ENCODE assay signal across 15 mouse cellular contexts in the genomic region with DNA sequence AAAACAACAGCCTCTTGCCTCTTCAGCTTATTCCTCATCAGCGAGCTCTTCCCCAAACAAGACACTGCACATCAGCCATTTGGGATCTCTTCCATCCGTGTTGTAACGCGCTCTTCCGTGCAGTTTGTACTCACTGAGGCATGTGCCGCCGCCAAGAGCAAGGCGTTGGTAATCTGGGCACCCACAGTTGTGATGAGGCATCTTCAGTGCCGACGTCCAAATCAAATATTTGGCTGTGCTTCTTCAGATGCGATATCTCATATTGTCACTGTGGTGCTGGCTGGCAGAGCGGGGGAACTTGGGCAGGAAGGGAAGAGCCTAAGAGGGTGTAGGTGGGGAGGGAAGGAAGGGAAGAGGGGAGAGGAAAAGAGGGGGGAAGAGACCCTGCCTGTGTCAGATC.
A peak's percentile ranks its signal among the peaks of the same experiment; 100 is the strongest.
DNase-seq lines count a peak whose midpoint lies in the region; ATAC-seq and TF ChIP-seq lines count a peak whose summit lies in the region.
"Had no signal": no experiment of that assay in that cellular context is flagged by ENCODE, and none has a peak within 500 bp of the region (broad histone marks: within the 10 kb centered on the region; RNA-seq: fewer than 3 reads in every experiment).

No protein-coding gene starts in this region.

- H3K9me3 ChIP-seq in forebrain, embryonic 13.5 days (replicated peaks), result no peaks in the 10 kb centered on the region
- no peaks in the 10 kb centered on the region for H3K9me3 ChIP-seq in forebrain, embryonic 10.5 days
- H3K9me3 ChIP-seq: embryonic facial prominence, embryonic 13.5 days; intestine, embryonic 15.5 days; lung, embryonic 15.5 days; neural tube, embryonic 13.5 days had no signal

- peak; percentile 53; the same call in 1 of the 2 replicates for ATAC-seq in forebrain, embryonic 13.5 days
- ATAC-seq: intestine, embryonic 15.5 days had no signal

- no peak for DNase-seq in forebrain, embryonic 10.5 days (ENCODE audit: extremely low spot score, low spot score)
- peak; percentile 46 for DNase-seq in brain, embryonic 18.5 days (ENCODE audit: low read depth, low spot score)
- peak; percentile 33 for DNase-seq in layer of hippocampus, adult 9-11 months
- peak; percentile 6 for DNase-seq in right cerebral cortex, adult 18-20 months
- DNase-seq in kidney, adult 2 months, result no peak
- no peak for DNase-seq in adrenal gland, adult 18-20 months (ENCODE audit: low spot score in 2 of 2)
- no peak for DNase-seq in thymus, postnatal 14 days
- DNase-seq: heart, postnatal 14 days; retina, postnatal 1 day; thymus, adult 18-20 months had no signal

- H3K36me3 ChIP-seq in forebrain, embryonic 13.5 days (ENCODE audit: poor library complexity, severe bottlenecking), result no peaks in the 10 kb centered on the region
- no peaks in the 10 kb centered on the region for H3K36me3 ChIP-seq in forebrain, embryonic 10.5 days (replicated peaks)
- H3K36me3 ChIP-seq in kidney, adult 2 months (ENCODE audit: control insufficient read depth, insufficient read depth, low read length), result no peaks in the 10 kb centered on the region
- H3K36me3 ChIP-seq: embryonic facial prominence, embryonic 13.5 days; intestine, embryonic 15.5 days; lung, embryonic 15.5 days; neural tube, embryonic 13.5 days had no signal

- no peak overlapping the region for H3K4me3 ChIP-seq in forebrain, embryonic 13.5 days
- no peak overlapping the region for H3K4me3 ChIP-seq in forebrain, embryonic 10.5 days
- H3K4me3 ChIP-seq in kidney, adult 2 months (ENCODE audit: insufficient read depth, low read depth, low read length), result no peak overlapping the region
- H3K4me3 ChIP-seq: embryonic facial prominence, embryonic 13.5 days; intestine, embryonic 15.5 days; lung, embryonic 15.5 days; neural tube, embryonic 13.5 days had no signal

- no peak overlapping the region for H3K4me2 ChIP-seq in forebrain, embryonic 13.5 days
- H3K4me2 ChIP-seq: embryonic facial prominence, embryonic 13.5 days; intestine, embryonic 15.5 days; lung, embryonic 15.5 days; neural tube, embryonic 13.5 days had no signal

- no peaks in the 10 kb centered on the region for H3K4me1 ChIP-seq in forebrain, embryonic 13.5 days
- H3K4me1 ChIP-seq in forebrain, embryonic 10.5 days, result no peaks in the 10 kb centered on the region; the same call in 1 of the 2 replicates
- H3K4me1 ChIP-seq in kidney, adult 2 months (ENCODE audit: control insufficient read depth, insufficient read depth, low read length), result no peaks in the 10 kb centered on the region
- H3K4me1 ChIP-seq: embryonic facial prominence, embryonic 13.5 days; intestine, embryonic 15.5 days; lung, embryonic 15.5 days had no signal

- TF ChIP-seq CTCF in kidney, adult 2 months (conservative IDR thresholded peaks at IDR 0.05; ENCODE audit: insufficient read depth, insufficient read length, low read depth, low read length), result no peak

- whole genome bisulfite sequencing in forebrain, embryonic 13.5 days, result 93% methylated on average over 12 of the region's 12 CpGs
- WGBS in forebrain, embryonic 10.5 days, result 96% methylated on average over 12 of the region's 12 CpGs
- 94% methylated on average over 12 of the region's 12 CpGs for WGBS in kidney, adult 2 months

- H3K9ac ChIP-seq in forebrain, embryonic 13.5 days, result no peak overlapping the region
- H3K9ac ChIP-seq: embryonic facial prominence, embryonic 13.5 days; intestine, embryonic 15.5 days; lung, embryonic 15.5 days; neural tube, embryonic 13.5 days had no signal

- no peak for TF ChIP-seq POLR2A in kidney, adult 2 months (IDR thresholded peaks at IDR 0.05; ENCODE audit: low read depth, low read length)

- no peaks in the 10 kb centered on the region for H3K27me3 ChIP-seq in forebrain, embryonic 13.5 days
- H3K27me3 ChIP-seq in forebrain, embryonic 10.5 days (ENCODE audit: poor library complexity, severe bottlenecking), result no peaks in the 10 kb centered on the region
- no peaks in the 10 kb centered on the region for H3K27me3 ChIP-seq in kidney, adult 2 months (replicated peaks; ENCODE audit: control insufficient read depth, insufficient read depth, low read length)
- H3K27me3 ChIP-seq: embryonic facial prominence, embryonic 13.5 days; intestine, embryonic 15.5 days; lung, embryonic 15.5 days; neural tube, embryonic 13.5 days had no signal

- H3K27ac ChIP-seq in forebrain, embryonic 13.5 days, result no peak overlapping the region
- H3K27ac ChIP-seq in forebrain, embryonic 10.5 days, result no peak overlapping the region
- H3K27ac ChIP-seq in kidney, adult 2 months (ENCODE audit: insufficient read depth, low read depth, low read length), result no peak overlapping the region
- H3K27ac ChIP-seq: embryonic facial prominence, embryonic 13.5 days; intestine, embryonic 15.5 days; lung, embryonic 15.5 days; neural tube, embryonic 13.5 days had no signal

Comparison
In these comparisons a context has a peak if more than half of its experiments do, and no peak if none do; other contexts are left out.
1. DNase-seq: peak in brain, embryonic 18.5 days (single experiment), layer of hippocampus, adult 9-11 months (single experiment) and right cerebral cortex, adult 18-20 months (single experiment); none in forebrain, embryonic 10.5 days (single experiment), kidney, adult 2 months (single experiment), adrenal gland, adult 18-20 months (0 of 2) and thymus, postnatal 14 days (single experiment).